Mouse (Mus musculus): ENCODE results near the gene Ube2i.

DNA sequence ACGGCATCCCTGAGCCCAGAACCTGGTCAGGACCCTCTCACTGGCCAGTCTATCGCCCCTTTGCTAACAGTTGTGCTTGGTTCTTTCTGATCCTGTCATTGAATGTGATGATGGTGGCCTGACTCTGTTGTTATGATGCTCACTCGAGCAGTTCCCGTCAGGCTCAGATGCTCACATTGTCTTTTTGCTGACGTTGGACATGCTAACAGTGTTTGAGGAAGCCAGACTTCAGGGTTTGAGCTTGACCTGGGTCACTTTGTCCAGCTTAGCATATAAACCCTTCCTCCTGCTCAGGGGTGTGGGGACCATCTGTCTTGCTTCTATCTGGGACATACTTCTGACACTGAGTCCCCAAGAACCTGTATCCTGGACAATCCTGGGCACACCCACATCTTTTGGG is 43.9 kb upstream of the Ube2i start, which contains the start of gene Prss29:
- no peak for TF ChIP-seq CTCF (IDR thresholded peaks at IDR 0.05; ENCODE audit: control insufficient read depth, insufficient read depth, insufficient replicate concordance, low read depth, low read length)
- TF ChIP-seq POLR2A (IDR thresholded peaks at IDR 0.05; ENCODE audit: control insufficient read depth, low read depth, low read length): no peak

Measured in testis, adult 2 months (tissue).